ENCODE assay signal across 8 mouse cellular contexts in the genomic region with DNA sequence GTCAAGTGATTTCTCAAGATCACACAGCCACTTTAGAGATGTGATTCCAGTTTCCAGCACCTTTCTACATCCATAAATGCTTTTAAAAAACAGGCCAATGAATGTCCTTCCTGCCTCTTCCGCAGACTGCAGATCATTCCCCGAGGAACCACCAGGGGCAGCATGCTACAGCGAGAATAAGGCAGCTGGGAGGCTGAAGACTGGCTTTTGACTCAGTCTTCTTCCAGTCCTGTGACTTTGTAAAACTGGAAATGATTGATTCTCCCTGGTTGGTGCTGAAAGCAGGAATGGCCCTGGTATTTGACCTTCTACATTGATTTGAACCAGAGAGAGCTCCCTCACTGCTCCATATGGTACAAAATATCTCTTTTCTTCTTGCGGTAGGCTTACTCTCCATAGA. TPM values are rescaled to one million over a fixed set of nuclear protein-coding genes. Genes with fewer than 3 reads are reported as not detected.
DNase-seq lines count a peak whose midpoint lies in the region; ATAC-seq lines count a peak whose summit lies in the region.
"Had no signal": no experiment of that assay in that cellular context is flagged by ENCODE, and none has a peak within 500 bp of the region (broad histone marks: within the 10 kb centered on the region; RNA-seq: fewer than 3 reads in every experiment).

No protein-coding gene starts in this region.

- no peak overlapping the region for H3K9ac ChIP-seq in midbrain, embryonic 15.5 days
- H3K9ac ChIP-seq: hindbrain, embryonic 15.5 days had no signal

- H3K4me1 ChIP-seq in midbrain, embryonic 10.5 days = no peaks in the 10 kb centered on the region
- H3K4me1 ChIP-seq in midbrain, embryonic 15.5 days = no peaks in the 10 kb centered on the region
- H3K4me1 ChIP-seq: hindbrain, embryonic 15.5 days had no signal

- H3K27ac ChIP-seq in midbrain, embryonic 10.5 days (replicated peaks) = no peak overlapping the region
- H3K27ac ChIP-seq in midbrain, embryonic 15.5 days = no peak overlapping the region
- H3K27ac ChIP-seq: hindbrain, embryonic 15.5 days had no signal

- ATAC-seq in midbrain, embryonic 15.5 days (replicated peaks) = no peak

- H3K27me3 ChIP-seq in midbrain, embryonic 10.5 days (ENCODE audit: low read depth, poor library complexity, severe bottlenecking) = no peaks in the 10 kb centered on the region
- H3K27me3 ChIP-seq in midbrain, embryonic 15.5 days (replicated peaks) = no peaks in the 10 kb centered on the region
- H3K27me3 ChIP-seq: hindbrain, embryonic 15.5 days had no signal

- peak; percentile 47 for DNase-seq in midbrain, embryonic 10.5 days (ENCODE audit: low spot score)
- DNase-seq in NIH3T3 (ENCODE audit: low read depth) = peak; percentile 92
- peak; percentile 56 to 74 for DNase-seq in cerebellum, postnatal 25 days
- DNase-seq in heart, postnatal 14 days = peak; percentile 68 to 78
- DNase-seq in lung, adult 18-20 months = peak; percentile 77 to 80
- DNase-seq in spleen, adult 18-20 months = peak; percentile 67 to 84

- H3K36me3 ChIP-seq in midbrain, embryonic 10.5 days = no peaks in the 10 kb centered on the region
- H3K36me3 ChIP-seq in midbrain, embryonic 15.5 days (replicated peaks) = no peaks in the 10 kb centered on the region
- H3K36me3 ChIP-seq: hindbrain, embryonic 15.5 days had no signal

- intact Hi-C loops in heart, postnatal 14 days (cut with DNase I) = loop anchor here (5.0 kb wide), 1 partner anchor 77 kb away; no protein-coding TSS in a partner anchor

- H3K4me2 ChIP-seq in midbrain, embryonic 15.5 days = no peak overlapping the region
- H3K4me2 ChIP-seq: hindbrain, embryonic 15.5 days had no signal

- H3K4me3 ChIP-seq in midbrain, embryonic 10.5 days = no peak overlapping the region
- no peak overlapping the region for H3K4me3 ChIP-seq in midbrain, embryonic 15.5 days
- H3K4me3 ChIP-seq: hindbrain, embryonic 15.5 days had no signal

- no peaks in the 10 kb centered on the region for H3K9me3 ChIP-seq in midbrain, embryonic 10.5 days (replicated peaks)
- no peaks in the 10 kb centered on the region for H3K9me3 ChIP-seq in midbrain, embryonic 15.5 days
- H3K9me3 ChIP-seq: hindbrain, embryonic 15.5 days had no signal

- 32% methylated on average over 4 of the region's 4 CpGs for WGBS in midbrain, embryonic 10.5 days
- 40% methylated on average over 4 of the region's 4 CpGs for WGBS in midbrain, embryonic 15.5 days

RNA-seq across cellular contexts. Expression of a gene that starts 26.3 kb away (rescaled TPM):
- 6.7 and 8.1 TPM in 2 replicates for polyA plus RNA-seq in midbrain, embryonic 10.5 days (2016; fragmentation: Nextera tagmentation; extraction: Ambion mirVana)
- 10.9 and 12.0 TPM in 2 replicates for polyA plus RNA-seq in midbrain, embryonic 15.5 days (2015; fragmentation: Nextera tagmentation; extraction: Ambion mirVana)
- 10 to 100 TPM; 10.6 to 12.6 TPM for total RNA-seq in heart, postnatal 14 days (2021)

RNA-seq across cellular contexts. Expression of a gene that starts 47.3 kb away (rescaled TPM):
- 275 and 277 TPM in 2 replicates for polyA plus RNA-seq in midbrain, embryonic 10.5 days (2016; fragmentation: Nextera tagmentation; extraction: Ambion mirVana)
- 401 and 402 TPM in 2 replicates for polyA plus RNA-seq in midbrain, embryonic 15.5 days (2015; fragmentation: Nextera tagmentation; extraction: Ambion mirVana)
- 100 to 1,000 TPM; 216 to 231 TPM for total RNA-seq in heart, postnatal 14 days (2021)
